12 mouse cellular contexts compared by ENCODE assay signal in the genomic region with DNA sequence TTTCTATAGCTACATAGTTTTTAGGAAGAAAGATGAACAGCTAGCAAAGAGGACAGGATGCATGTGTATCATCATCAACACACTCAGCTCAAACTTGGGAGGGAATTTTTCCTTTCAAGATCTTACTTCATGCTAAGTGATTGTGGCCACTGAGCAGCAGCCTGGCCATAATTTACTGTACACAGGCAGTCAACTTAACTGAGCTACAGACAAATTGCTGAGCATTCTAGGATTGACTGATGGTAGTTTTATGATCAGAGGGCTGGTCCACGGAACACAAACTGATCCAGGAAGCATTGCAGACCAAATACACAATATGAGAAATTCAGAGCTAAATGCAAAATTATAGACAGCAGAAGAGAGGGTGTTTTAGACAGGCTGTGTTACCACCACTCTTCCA.
DNase-seq lines count a peak whose midpoint lies in the region; ATAC-seq and TF ChIP-seq lines count a peak whose summit lies in the region.
"Had no signal": no experiment of that assay in that cellular context is flagged by ENCODE, and none has a peak within 500 bp of the region (broad histone marks: within the 10 kb centered on the region; RNA-seq: fewer than 3 reads in every experiment).

No protein-coding gene starts in this region.

- H3K4me1 ChIP-seq in heart, embryonic 12.5 days (replicated peaks) = peaks cover 36% of the 10 kb centered on the region
- H3K4me1 ChIP-seq in E14TG2a.4 (replicated peaks; ENCODE audit: low read depth, low read length) = peaks cover 49% of the 10 kb centered on the region
- peaks cover 8% of the 10 kb centered on the region; the same call in 1 of the 2 replicates for H3K4me1 ChIP-seq in thymus, adult 2 months (replicated peaks; ENCODE audit: control insufficient read depth, insufficient read depth, low read length)

- ATAC-seq in heart, embryonic 12.5 days (ENCODE audit: insufficient number of reproducible peaks, low FRiP score) = no peak
- ATAC-seq: liver, postnatal 0 days had no signal

- 72% methylated on average over 1 of the region's 1 CpGs for WGBS in heart, embryonic 12.5 days
- 79% methylated on average over 1 of the region's 1 CpGs for WGBS in thymus, adult 2 months

- H3K4me2 ChIP-seq in heart, embryonic 12.5 days = peak overlapping the region; percentile 29; the same call in 1 of the 2 replicates

- DNase-seq in heart, adult 18-20 months = no peak
- no peak for DNase-seq in left cerebral cortex, adult 2 months (ENCODE audit: extremely low spot score in 1 of 2, low spot score in 2 of 2)
- DNase-seq in left cerebral cortex, postnatal 25 days (ENCODE audit: low spot score in 2 of 2) = no peak
- DNase-seq in cerebellum, postnatal 25 days = peak; percentile 35 to 54
- no peak for DNase-seq in thymus, adult 2 months
- DNase-seq: adrenal gland, adult 8-10 months; embryo, embryonic 11 days; liver, postnatal 0 days had no signal

- H3K36me3 ChIP-seq in heart, embryonic 12.5 days = peaks cover 4% of the 10 kb centered on the region; the same call in 1 of the 2 replicates
- no peaks in the 10 kb centered on the region for H3K36me3 ChIP-seq in E14TG2a.4 (ENCODE audit: insufficient read depth, low read length)
- no peaks in the 10 kb centered on the region for H3K36me3 ChIP-seq in thymus, adult 2 months (ENCODE audit: control insufficient read depth, insufficient read depth, low read length)
- H3K36me3 ChIP-seq: limb, embryonic 13.5 days had no signal

- no peak for TF ChIP-seq POLR2A in thymus, adult 2 months (IDR thresholded peaks at IDR 0.05; ENCODE audit: control insufficient read depth, extremely low read depth, insufficient read depth, low read length, poor library complexity)

- H3K27me3 ChIP-seq in heart, embryonic 12.5 days (replicated peaks) = no peaks in the 10 kb centered on the region
- no peaks in the 10 kb centered on the region for H3K27me3 ChIP-seq in E14TG2a.4 (ENCODE audit: insufficient read depth, low read length)
- H3K27me3 ChIP-seq in thymus, adult 2 months (ENCODE audit: control insufficient read depth, insufficient read depth, low read length) = no peaks in the 10 kb centered on the region; the same call in 1 of the 2 replicates
- H3K27me3 ChIP-seq: limb, embryonic 13.5 days had no signal

- H3K9me3 ChIP-seq in heart, embryonic 12.5 days (replicated peaks) = no peaks in the 10 kb centered on the region
- H3K9me3 ChIP-seq in E14TG2a.4 (ENCODE audit: low read length) = no peaks in the 10 kb centered on the region
- H3K9me3 ChIP-seq: limb, embryonic 13.5 days had no signal

- no peak overlapping the region for H3K27ac ChIP-seq in heart, embryonic 12.5 days (ENCODE audit: poor library complexity, severe bottlenecking)
- H3K27ac ChIP-seq in left cerebral cortex, adult 2 months = peak overlapping the region; percentile 74
- H3K27ac ChIP-seq in thymus, adult 2 months (ENCODE audit: control insufficient read depth, insufficient read depth, low read length) = no peak overlapping the region
- H3K27ac ChIP-seq: kidney, postnatal 0 days; limb, embryonic 13.5 days had no signal

- TF ChIP-seq CTCF in left cerebral cortex, adult 2 months (IDR thresholded peaks at IDR 0.05) = no peak
- no peak for TF ChIP-seq CTCF in E14TG2a.4 (conservative IDR thresholded peaks at IDR 0.05; ENCODE audit: low read length)
- TF ChIP-seq CTCF in thymus, adult 2 months (IDR thresholded peaks at IDR 0.05; ENCODE audit: borderline replicate concordance, control insufficient read depth, extremely low read depth, insufficient read depth, low read length, poor library complexity) = no peak

- no peak overlapping the region for H3K4me3 ChIP-seq in heart, embryonic 12.5 days
- H3K4me3 ChIP-seq in left cerebral cortex, adult 2 months = no peak overlapping the region; the same call in 1 of the 2 replicates
- peak overlapping the region; percentile 81; the same call in 1 of the 2 replicates for H3K4me3 ChIP-seq in E14TG2a.4 (replicated peaks; ENCODE audit: low read length)
- no peak overlapping the region for H3K4me3 ChIP-seq in thymus, adult 2 months (ENCODE audit: control insufficient read depth, insufficient read depth, low read length)
- H3K4me3 ChIP-seq: limb, embryonic 13.5 days had no signal

- H3K9ac ChIP-seq in heart, embryonic 12.5 days = no peak overlapping the region
- H3K9ac ChIP-seq: limb, embryonic 13.5 days; liver, postnatal 0 days had no signal

- intact Hi-C loops in left cerebral cortex, adult 2 months (cut with DNase I) = no loop called here
- intact Hi-C loops in left cerebral cortex, postnatal 25 days (cut with DNase I) = no loop called here

Comparison
In these comparisons a context has a peak if more than half of its experiments do, and no peak if none do; other contexts are left out.
1. DNase-seq: peak in cerebellum, postnatal 25 days (2 of 2); none in heart, adult 18-20 months (0 of 2), left cerebral cortex, adult 2 months (0 of 2), left cerebral cortex, postnatal 25 days (0 of 2) and thymus, adult 2 months (single experiment).